Mouse (Mus musculus) CH12.LX (cell line): Measurements from ENCODE around the gene Osbpl11. TPM values are rescaled to one million over a fixed set of nuclear protein-coding genes. Genes with fewer than 3 reads are reported as not detected.

Experiments
- DNase-seq: peaks from one replicate; pipeline ENCODE4 v3.0.0-alpha.2; 2013; ENCODE audit errors: extremely low read depth
- H3K27ac ChIP-seq: 2 replicates; pipeline ENCODE4 v1.5.1; 2012; ENCODE audit warnings: low read depth, mild to moderate bottlenecking, control low read depth, moderate library complexity; ENCODE audit not compliant: insufficient read depth
- H3K27me3 ChIP-seq: replicated peaks from 2 replicates; pipeline ENCODE3; 2012; ENCODE audit warnings: inconsistent platforms
- H3K36me3 ChIP-seq, 2 experiments: replicated peaks in 1 of 2; 2 replicates each; pipeline versions ENCODE3 to v1.6.1; 2012; ENCODE audit warnings: inconsistent platforms in 1 of 2, low read length in 1 of 2, mild to moderate bottlenecking in 1 of 2, mixed read lengths in 1 of 2, moderate library complexity in 1 of 2; ENCODE audit not compliant: control insufficient read depth in 1 of 2, insufficient read depth in 1 of 2
- H3K4me1 ChIP-seq, 2 experiments: 2 replicates each; pipeline ENCODE4 v1.6.1; 2012; ENCODE audit warnings: inconsistent platforms in 1 of 2, moderate library complexity in 1 of 2; ENCODE audit not compliant: insufficient read depth in 2 of 2, control insufficient read depth in 1 of 2
- H3K4me2 ChIP-seq: 2 replicates; pipeline ENCODE4 v1.6.1; 2012; ENCODE audit warnings: low read depth, mild to moderate bottlenecking, control low read depth; ENCODE audit not compliant: poor library complexity, insufficient read depth, severe bottlenecking
- H3K4me3 ChIP-seq, 3 experiments: fragments of 150-350 bp in 1 of 3; sonication (generic) in 1 of 3; replicated peaks in 1 of 3; 2 replicates each; pipeline versions ENCODE3 to v1.5.1; 2011 to 2012; ENCODE audit warnings: low read depth in 2 of 3, low read length in 2 of 3, mild to moderate bottlenecking in 2 of 3, moderate library complexity in 2 of 3, control low read depth in 1 of 3, improper control_type of control experiment in 1 of 3, inconsistent platforms in 1 of 3, mixed read lengths in 1 of 3; ENCODE audit not compliant: poor library complexity in 1 of 3
- H3K79me2 ChIP-seq: replicated peaks from 2 replicates; pipeline ENCODE4 v1.6.1; 2012; ENCODE audit warnings: mild to moderate bottlenecking, moderate library complexity; ENCODE audit not compliant: control insufficient read depth, poor library complexity, insufficient read depth, severe bottlenecking; ENCODE audit errors: extremely low read depth
- H3K9ac ChIP-seq: 2 replicates; pipeline ENCODE4 v1.6.1; 2012; ENCODE audit warnings: low read depth, mild to moderate bottlenecking, control low read depth, moderate library complexity; ENCODE audit not compliant: insufficient read depth
- H3K9me3 ChIP-seq: replicated peaks from 2 replicates; pipeline ENCODE3; 2012; ENCODE audit warnings: low read length, inconsistent platforms, mixed read lengths
- BHLHE40 ChIP-seq: IDR thresholded peaks from 2 replicates; pipeline ENCODE4 v1.6.1; 2011; ENCODE audit warnings: mild to moderate bottlenecking, low read depth, low read length, improper control_type of control experiment
- CHD1 ChIP-seq: IDR thresholded peaks from 2 replicates; pipeline ENCODE4 v1.6.1; 2012; ENCODE audit warnings: low read depth, low read length, improper control_type of control experiment, inconsistent platforms
- EP300 ChIP-seq: IDR thresholded peaks from 2 replicates; pipeline ENCODE4 v1.6.1; 2011; ENCODE audit warnings: low read length, improper control_type of control experiment
- ETS1 ChIP-seq: conservative IDR thresholded peaks from 2 replicates; pipeline ENCODE4 v1.6.1; 2012; ENCODE audit warnings: low read depth, mild to moderate bottlenecking, inconsistent platforms, low read length, improper control_type of control experiment, moderate library complexity
- HCFC1 ChIP-seq: IDR thresholded peaks from 2 replicates; pipeline ENCODE4 v1.6.1; 2012; ENCODE audit warnings: low read depth, mild to moderate bottlenecking, inconsistent platforms, low read length, improper control_type of control experiment
- MAZ ChIP-seq: IDR thresholded peaks from 2 replicates; pipeline ENCODE4 v1.6.1; 2012; ENCODE audit warnings: low read depth, mild to moderate bottlenecking, inconsistent platforms, low read length, improper control_type of control experiment, moderate library complexity
- MXI1 ChIP-seq: IDR thresholded peaks from 2 replicates; pipeline ENCODE4 v1.6.1; 2011; ENCODE audit warnings: mild to moderate bottlenecking, low read depth, low read length, improper control_type of control experiment
- MYC ChIP-seq: IDR thresholded peaks from 2 replicates; pipeline ENCODE4 v1.6.1; 2011; ENCODE audit warnings: low read depth, mild to moderate bottlenecking, improper control_type of control experiment, low read length
- NELFE ChIP-seq: IDR thresholded peaks from 2 replicates; pipeline ENCODE4 v1.6.1; 2011; ENCODE audit warnings: low read depth, low read length, improper control_type of control experiment
- NRF1 ChIP-seq: IDR thresholded peaks from 2 replicates; pipeline ENCODE4 v1.6.1; 2014; ENCODE audit warnings: low read depth, mild to moderate bottlenecking, inconsistent platforms, low read length, improper control_type of control experiment, moderate library complexity
- PAX5 ChIP-seq: IDR thresholded peaks from 2 replicates; pipeline ENCODE4 v1.6.1; 2012; ENCODE audit warnings: low read length, inconsistent platforms, mixed read lengths
- POLR2A ChIP-seq: IDR thresholded peaks from 2 replicates; pipeline ENCODE4 v1.6.1; 2011; ENCODE audit warnings: low read depth, mild to moderate bottlenecking, improper control_type of control experiment, low read length
- POLR2AphosphoS2 ChIP-seq: IDR thresholded peaks from 2 replicates; pipeline ENCODE4 v1.6.1; 2011; ENCODE audit warnings: low read depth, low read length, improper control_type of control experiment
- RCOR1 ChIP-seq: conservative IDR thresholded peaks from 2 replicates; pipeline ENCODE4 v1.6.1; 2012; ENCODE audit warnings: low read depth, mild to moderate bottlenecking, inconsistent platforms, low read length, improper control_type of control experiment
- SMC3 ChIP-seq: IDR thresholded peaks from 2 replicates; pipeline ENCODE4 v1.6.1; 2011; ENCODE audit warnings: low read depth, low read length, improper control_type of control experiment
- TBP ChIP-seq: conservative IDR thresholded peaks from 2 replicates; pipeline ENCODE4 v1.6.1; 2011; ENCODE audit warnings: low read depth, low read length, improper control_type of control experiment
- ZKSCAN1 ChIP-seq: IDR thresholded peaks from 2 replicates; pipeline ENCODE4 v1.6.1; 2012; ENCODE audit warnings: low read depth, inconsistent platforms, low read length, improper control_type of control experiment, borderline replicate concordance
- ZMIZ1 ChIP-seq: IDR thresholded peaks from 2 replicates; pipeline ENCODE4 v1.6.1; 2012; ENCODE audit warnings: low read depth, mild to moderate bottlenecking, inconsistent platforms, low read length, improper control_type of control experiment
- dilution Hi-C: fragments of 300-500 bp; cut with MboI; formaldehyde crosslinking; loops from 2 replicates; pipeline ENCODE4 v1.14.3; 2020; ENCODE audit warnings: low sequenced_read_pairs; ENCODE audit not compliant: extremely low pct_unique_long_range_greater_than_20kb, extremely low pct_ligation_motif_present
- in situ Hi-C: fragments of 300-500 bp; cut with MboI; formaldehyde crosslinking; loops from 3 replicates; pipeline ENCODE4 v1.14.3; 2019; ENCODE audit warnings: low sequenced_read_pairs, low pct_ligation_motif_present, low pct_unique_long_range_greater_than_20kb, mixed read lengths
- polyA plus RNA-seq: library from polyadenylated mRNA; unstranded; fragments of >175 nt; gene quantifications from 2 replicates; pipeline ENCODE4 v1.2.1, GENCODE M21; 2012; ENCODE audit warnings: low read depth; ENCODE audit not compliant: insufficient read length
- total RNA-seq, 2 experiments: library from RNA; depleted of rRNA; stranded (reverse); fragments of 300-350 nt in 1 of 2; fragments of >200 nt in 1 of 2; gene quantifications; 2 replicates each; pipeline ENCODE4 v1.2.3; 2012 to 2014

Osbpl11 gene
- total and polyA plus RNA-seq, 3 experiments: 10.8 to 12.9 (median 11.4) TPM

DNA sequence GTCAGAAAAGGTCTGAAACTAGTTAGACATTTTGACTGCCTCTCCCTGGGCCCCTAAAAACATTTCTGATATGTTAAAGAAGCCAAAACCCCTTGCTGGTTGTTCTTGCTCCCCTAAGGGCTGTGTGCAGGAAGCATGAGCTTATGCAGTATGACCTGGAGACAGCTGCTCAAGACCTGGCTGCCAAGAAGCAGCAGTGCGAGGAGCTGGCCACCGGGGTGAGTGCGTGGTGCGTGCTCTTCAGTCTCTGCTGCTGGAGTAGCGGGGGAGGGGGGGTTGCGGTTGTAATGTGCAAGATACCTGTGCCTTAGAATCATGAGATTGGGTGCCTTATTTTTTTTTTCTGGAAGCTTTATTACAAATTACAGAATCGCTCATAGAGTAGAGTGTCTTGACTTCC, 105.1 kb downstream of the Osbpl11 start:
- dilution Hi-C loops: no loop called here
- Histone ChIP-seq H3K27me3 (no peaks in the 10 kb centered on the region), H3K4me1 (no peaks in the 10 kb centered on the region), H3K4me2 (no peak overlapping the region), H3K9ac (no peak overlapping the region), H3K9me3 (peaks cover 11% of the 10 kb centered on the region), H3K4me3 (no peak overlapping the region), H3K36me3 (peaks cover 73 to 97% of the 10 kb centered on the region in 2 experiments), H3K79me2 (no peaks in the 10 kb centered on the region), H3K27ac (no peak overlapping the region)
- in situ Hi-C loops: no loop called here
- no peak for DNase-seq
- TF ChIP-seq POLR2A: no peak
- TF ChIP-seq, all 38 proteins: peak for 0

DNA sequence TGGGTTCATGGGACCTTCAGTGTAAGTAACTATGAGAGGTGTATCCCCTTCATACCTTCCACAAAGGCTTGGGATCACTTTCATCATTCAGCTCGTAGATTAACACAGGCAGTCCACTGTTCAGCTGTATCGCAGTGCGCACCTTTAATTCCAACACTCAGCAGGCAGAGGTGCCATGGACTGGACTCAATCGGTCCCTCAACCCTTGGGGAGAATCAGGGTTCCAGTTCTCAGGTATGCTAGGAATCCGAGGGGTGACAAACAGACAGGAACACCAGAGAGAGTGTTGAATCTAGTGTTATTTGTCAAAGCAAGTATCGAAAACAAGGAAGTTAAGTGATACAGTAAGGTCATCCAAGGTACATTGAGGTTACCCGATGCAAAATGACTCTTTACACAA, 107.4 kb downstream of the Osbpl11 start:
- H3K4me2 ChIP-seq: no peak overlapping the region
- no peak overlapping the region for H3K4me3 ChIP-seq
- in situ Hi-C loops: no loop called here
- H3K79me2 ChIP-seq: no peaks in the 10 kb centered on the region
- peaks cover 11% of the 10 kb centered on the region for H3K9me3 ChIP-seq
- peaks cover 76 to 97% of the 10 kb centered on the region in 2 experiments for H3K36me3 ChIP-seq
- no peak overlapping the region for H3K27ac ChIP-seq
- DNase-seq: no peak
- TF ChIP-seq ZMIZ1 (no peak), POLR2A (no peak), SMC3 (no peak), PAX5 (no peak), HCFC1 (no peak), NELFE (no peak), MAZ (no peak), TBP (no peak), ZKSCAN1 (no peak), MXI1 (no peak), POLR2AphosphoS2 (no peak), CHD1 (no peak), EP300 (no peak), RCOR1 (no peak), BHLHE40 (no peak), NRF1 (no peak), MYC (no peak), ETS1 (no peak)
- no peak overlapping the region for H3K9ac ChIP-seq
- no peaks in the 10 kb centered on the region for H3K4me1 ChIP-seq
- dilution Hi-C loops: no loop called here
- H3K27me3 ChIP-seq: no peaks in the 10 kb centered on the region

Other genes with a start within 250 kb of the Osbpl11 start
- 3.4 and 5.0 TPM in 2 replicates for gene Iqcg, start 128.9 kb upstream of the Osbpl11 start, total RNA-seq (2012; rRNA removed)
- gene Iqcg, start 128.9 kb upstream of the Osbpl11 start, total RNA-seq (2014; rRNA removed): 7.3 and 13.0 TPM in 2 replicates
- gene Iqcg, start 128.9 kb upstream of the Osbpl11 start, polyA plus RNA-seq: 21.8 and 31.3 TPM in 2 replicates
- 3,875 and 4,003 TPM in 2 replicates for gene Rpl35a, start 128.6 kb upstream of the Osbpl11 start, total RNA-seq (2012; rRNA removed)
- 5,433 and 7,521 TPM in 2 replicates for gene Rpl35a, start 128.6 kb upstream of the Osbpl11 start, total RNA-seq (2014; rRNA removed)
- gene Rpl35a, start 128.6 kb upstream of the Osbpl11 start, polyA plus RNA-seq: 3,182 and 3,281 TPM in 2 replicates
- 3.2 and 3.7 TPM in 2 replicates for gene Lmln, start 122.5 kb upstream of the Osbpl11 start, total RNA-seq (2012; rRNA removed)
- gene Lmln, start 122.5 kb upstream of the Osbpl11 start, total RNA-seq (2014; rRNA removed): 1.5 and 1.7 TPM in 2 replicates
- 2.6 and 3.2 TPM in 2 replicates for gene Lmln, start 122.5 kb upstream of the Osbpl11 start, polyA plus RNA-seq
- gene Snx4, start 66.4 kb downstream of the Osbpl11 start, total RNA-seq (2012; rRNA removed): 77.9 and 88.3 TPM in 2 replicates
- gene Snx4, start 66.4 kb downstream of the Osbpl11 start, total RNA-seq (2014; rRNA removed): 168 and 183 TPM in 2 replicates
- 103 and 105 TPM in 2 replicates for gene Snx4, start 66.4 kb downstream of the Osbpl11 start, polyA plus RNA-seq
- gene Zfp148, start 195.8 kb downstream of the Osbpl11 start, total RNA-seq (2012; rRNA removed): 19.5 and 23.2 TPM in 2 replicates
- 28.6 and 30.4 TPM in 2 replicates for gene Zfp148, start 195.8 kb downstream of the Osbpl11 start, total RNA-seq (2014; rRNA removed)
- 36.6 and 39.9 TPM in 2 replicates for gene Zfp148, start 195.8 kb downstream of the Osbpl11 start, polyA plus RNA-seq